Mouse (Mus musculus): ENCODE results near the gene Gm4491.

Gm4491 gene

DNA sequence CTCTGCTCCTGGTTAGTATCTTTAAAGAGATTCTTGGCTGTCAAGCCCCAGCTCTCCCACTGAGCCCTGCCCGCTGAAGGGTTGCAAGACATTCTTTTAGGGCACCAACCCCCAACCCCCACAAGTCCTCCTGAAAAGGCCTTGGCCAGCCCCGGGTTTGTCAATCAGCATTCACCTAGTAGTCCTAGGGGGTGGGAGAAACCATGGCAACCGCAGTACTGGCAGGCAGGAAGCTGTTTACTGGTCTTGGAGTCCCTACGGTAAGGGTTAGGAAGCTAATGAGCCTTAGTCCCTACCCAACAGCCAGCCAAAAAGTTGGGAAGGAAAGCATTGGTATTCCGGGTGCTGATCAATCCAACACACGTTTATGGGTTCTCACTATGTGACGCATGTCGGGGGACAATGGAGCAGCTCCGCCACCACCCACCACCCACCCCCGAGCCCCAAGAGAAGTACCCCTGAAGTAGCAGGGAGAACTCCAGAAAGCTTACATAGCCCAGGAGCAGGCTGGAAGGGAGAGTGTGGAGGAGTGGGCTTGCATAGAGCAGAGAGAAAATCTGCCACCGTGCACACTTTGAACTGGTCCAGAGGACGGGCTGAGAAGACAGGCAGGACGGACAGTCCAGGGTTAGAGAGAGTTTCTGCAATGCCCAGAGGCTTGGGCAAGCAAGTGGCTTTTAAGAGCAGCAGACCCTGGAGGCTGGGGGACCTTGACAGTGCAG, at the start of gene Gm4491:
Gm4491 (minus strand) TSS at position 61 of the 722 bp plus-strand sequence.
- peak in 1 of 2 experiments; percentile 16 for DNase-seq

DNA sequence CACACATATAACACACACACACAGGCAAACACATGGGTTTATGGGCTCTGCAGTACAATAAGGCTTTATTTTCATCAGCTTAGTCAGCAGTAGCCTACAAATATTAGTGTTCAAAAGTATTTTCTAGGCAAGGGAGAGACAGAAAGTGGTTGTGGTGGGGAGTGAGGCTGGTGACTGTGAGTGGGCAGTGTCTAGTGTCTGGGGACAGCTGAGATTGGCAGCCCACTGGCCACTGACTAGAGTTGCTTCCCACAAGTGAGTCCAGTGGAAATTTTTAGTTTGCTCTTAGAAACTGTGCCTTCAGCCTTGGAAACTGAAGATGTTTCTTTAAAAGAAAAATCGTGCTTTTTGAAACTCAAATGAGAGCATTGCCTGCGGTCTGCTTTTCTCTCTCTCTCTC, 46.1 kb upstream of the Gm4491 start:
- DNase-seq, result no peak

DNA sequence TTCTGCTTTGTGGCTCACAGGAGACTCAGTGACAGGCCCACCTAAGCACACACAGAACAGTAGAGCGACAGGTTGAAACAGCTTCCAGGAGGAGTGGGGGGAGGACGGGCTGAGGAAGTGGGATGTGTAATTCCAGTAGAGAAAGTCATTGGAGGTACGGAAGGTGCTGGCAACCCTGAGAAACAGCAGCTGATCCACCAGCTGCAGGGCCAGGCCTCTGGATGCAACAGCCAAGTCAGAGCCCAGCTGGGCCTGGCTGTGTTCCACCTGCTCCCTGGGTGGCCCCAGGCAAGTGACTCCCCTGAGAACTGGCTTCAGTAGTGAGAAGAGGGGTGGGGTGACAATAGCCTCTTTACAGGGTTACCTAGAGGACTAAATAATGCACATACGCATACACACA, 45.5 kb upstream of the Gm4491 start:
- DNase-seq, result peak; percentile 6 to 22

DNA sequence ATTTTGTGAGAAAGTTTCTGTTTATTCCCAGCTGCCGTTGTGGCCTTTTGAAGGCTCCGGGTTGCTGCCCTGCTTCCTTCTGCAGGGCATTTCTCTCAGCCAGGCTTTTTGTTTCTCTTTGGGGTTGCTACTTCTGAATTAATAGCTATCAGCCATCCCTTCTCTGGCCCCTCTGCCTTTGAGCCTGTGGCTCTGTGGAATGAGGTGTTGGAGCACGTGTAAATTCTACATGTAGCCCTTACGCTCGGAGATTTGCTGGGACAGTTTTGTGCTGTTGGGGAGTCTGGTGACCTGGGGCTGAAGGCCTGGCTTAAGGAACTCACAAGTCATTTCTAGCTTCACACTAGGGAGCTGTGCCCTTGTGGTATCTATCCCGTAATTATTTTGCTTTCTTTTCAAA, 39.2 kb upstream of the Gm4491 start:
- DNase-seq, result no peak

DNA sequence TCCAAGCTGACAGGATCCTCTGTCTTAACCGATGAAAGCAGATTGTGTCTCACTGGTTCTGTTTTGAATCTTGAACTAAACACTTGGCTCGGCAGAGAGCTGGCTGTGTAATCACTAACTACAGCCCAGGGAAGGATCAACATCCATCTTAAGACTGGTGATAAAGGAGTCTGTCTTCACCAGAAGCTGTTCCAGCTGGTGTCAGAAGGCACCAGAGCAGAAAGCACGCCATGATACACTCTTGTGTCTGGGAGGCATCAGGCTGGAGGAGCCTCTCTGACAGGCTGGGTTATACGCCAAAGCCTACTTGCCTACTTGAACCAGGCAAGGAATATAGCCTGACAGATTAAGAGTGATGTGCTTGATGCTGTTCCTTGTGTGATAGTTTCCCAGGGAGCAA, 30.1 kb upstream of the Gm4491 start:
- DNase-seq, result no peak

DNA sequence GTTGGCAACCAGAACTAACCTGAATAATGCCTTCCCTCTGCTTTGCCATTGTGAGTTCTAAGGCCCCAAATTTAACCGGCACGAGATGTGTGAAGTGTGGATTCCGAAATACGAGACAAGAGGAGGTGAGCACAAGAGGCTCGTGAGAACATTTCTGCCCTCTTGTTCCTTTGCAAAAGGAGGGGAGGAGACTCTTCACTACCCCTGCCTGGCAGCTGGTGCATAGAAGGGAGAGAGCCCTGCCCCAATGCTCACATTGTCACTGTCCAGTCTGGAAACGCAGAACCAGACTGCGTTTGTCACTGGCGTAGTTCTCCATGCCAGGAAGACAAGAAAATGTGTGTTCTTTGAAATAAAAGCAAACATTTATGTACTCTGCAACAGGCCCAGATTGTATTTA, 19.6 kb upstream of the Gm4491 start:
- no peak for DNase-seq

DNA sequence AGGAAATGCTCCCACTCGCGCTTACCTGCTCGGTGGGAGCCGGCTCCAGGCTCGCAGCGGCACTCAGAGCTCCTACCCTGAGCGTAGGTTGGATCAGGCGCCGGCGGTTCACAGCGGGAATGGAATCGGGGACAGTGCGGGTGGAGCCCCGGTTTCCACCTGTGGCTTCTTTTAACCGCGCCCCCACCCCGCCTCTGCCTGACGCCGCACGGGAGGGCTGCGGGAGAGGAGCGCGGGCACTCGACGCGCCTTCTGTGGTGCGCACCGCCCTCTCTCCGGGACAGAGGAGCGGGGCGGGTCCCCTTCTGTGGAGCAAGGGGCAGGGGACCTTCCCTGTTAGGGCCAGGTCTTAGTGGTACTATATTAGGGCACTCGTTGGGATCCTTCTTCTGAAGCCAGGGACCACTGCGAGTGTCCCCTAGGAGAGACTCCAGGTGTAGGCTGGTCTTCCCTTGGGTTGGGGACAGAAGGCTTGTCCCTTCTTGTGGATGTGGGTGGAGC, 17.5 kb upstream of the Gm4491 start, which contains the start of gene Gjb6:
Gjb6 (minus strand) TSS at position 451 of the 501 bp plus-strand sequence.
- no peak for DNase-seq

DNA sequence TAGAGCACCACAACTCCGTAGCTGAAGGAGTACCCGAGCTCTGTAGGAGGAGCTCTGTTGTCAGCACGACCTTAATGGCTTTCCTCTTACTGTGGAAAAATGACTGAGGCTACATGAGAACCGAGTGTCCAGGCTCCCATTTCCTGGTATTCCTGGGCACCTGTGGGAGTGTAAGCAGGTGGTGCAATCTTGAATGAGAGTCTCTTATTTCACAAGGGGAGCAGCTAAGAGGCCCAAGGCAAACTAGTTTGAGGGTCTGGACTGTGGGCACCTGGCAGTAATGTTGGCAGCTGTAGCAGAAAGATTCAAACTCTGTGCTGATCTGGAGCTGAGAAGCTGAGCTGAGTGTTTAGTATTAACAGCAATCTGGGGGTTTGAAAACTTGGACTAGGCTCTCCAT, 11.7 kb upstream of the Gm4491 start:
- no peak for DNase-seq

DNA sequence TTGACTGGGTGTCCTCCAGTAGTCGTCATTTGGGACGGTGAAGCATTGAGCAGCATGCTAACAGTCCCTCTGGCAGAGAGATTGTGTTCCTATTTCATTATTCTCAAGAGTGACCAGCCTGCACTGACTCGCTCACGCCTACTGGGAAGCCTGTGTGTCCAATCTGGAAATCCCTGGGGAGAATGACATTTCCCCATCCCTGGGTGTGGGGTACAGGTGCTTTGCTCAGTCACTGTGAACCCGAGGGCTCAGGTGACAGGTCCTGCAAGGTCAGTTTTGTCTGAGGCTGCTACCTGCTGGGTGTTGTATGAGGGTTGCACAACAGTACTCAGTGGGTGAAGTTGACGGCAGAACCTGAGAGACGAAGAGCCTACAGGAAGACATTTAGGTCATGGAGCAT, 6.6 kb upstream of the Gm4491 start:
- no peak for DNase-seq

DNA sequence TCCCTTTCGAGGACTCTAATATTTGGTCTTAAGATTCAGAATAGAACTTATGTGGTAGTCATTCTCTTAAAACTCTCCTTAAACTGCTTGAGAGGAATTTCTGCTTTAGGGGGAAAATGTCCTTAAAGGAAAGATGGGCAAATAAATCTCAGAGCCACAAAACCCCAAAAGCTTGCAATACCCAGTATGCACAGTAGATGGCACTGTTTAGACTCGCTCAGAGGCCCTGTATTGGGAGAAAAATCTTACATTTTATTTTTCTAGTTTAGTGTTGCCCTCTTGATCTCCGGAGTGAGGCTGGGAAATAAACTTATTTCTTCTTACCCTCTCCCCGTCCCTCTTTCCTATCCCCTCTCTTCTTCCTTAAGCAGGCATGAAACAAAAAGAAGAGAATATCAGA, 6.5 kb downstream of the Gm4491 start:
- DNase-seq, result peak in 1 of 2 experiments; percentile 54

DNA sequence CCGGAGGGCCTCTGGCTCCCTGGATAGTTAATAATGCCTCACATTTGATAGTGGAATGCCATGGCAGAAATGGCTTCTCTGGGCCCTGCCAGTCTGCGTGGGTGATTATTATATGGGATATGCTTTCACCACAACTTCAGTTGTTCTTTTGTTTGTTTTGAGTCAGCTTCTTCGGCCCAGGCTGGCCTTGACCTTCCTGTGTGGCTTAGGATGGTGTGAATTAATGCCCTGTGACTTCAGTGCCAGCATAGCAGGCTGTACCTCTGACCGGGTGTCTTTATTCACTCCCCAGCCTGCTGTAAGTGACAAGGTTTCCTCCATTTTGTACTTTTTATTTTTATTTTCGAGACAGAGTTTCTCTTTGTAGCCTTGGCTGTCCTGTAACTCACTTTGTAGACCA, 7.8 kb downstream of the Gm4491 start:
- DNase-seq, result no peak

DNA sequence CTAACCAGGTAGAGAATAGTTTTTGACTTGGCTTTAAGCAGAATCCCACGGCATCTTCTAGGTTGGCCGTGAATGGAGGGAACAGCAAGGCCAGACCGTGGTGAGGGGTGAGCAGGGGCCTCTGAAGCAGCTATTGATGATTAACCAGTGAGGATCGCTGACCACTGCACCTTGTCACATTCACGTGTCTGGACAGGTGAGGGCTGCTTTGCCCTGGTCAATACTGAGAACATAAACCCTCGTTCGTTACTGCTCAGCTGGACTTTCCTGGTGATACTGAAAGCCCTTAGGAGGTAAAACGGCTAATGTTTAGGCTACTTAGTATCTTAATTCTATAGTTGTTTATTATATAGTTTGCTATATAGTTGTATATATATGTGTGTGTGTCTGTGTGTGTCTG, 8.6 kb downstream of the Gm4491 start:
- DNase-seq, result no peak

DNA sequence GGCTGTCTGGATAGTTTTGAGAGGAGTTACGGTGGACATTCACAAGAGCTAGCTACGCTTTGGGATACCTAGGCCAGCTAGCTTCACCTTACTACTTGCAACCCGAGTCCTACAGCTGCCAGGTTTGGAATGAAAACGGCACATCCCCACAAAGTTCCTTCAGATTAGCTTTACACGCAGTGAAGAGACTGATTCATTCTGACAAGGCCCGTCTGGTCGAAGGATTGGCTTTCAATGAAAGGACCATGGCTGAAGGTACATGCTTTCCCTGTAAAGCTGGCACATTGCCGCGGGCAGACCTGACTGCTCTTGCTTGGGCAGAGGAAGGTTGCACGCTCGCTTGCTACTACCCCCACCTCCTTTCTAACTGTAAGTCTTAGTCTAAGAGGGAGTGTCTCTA, 10.0 kb downstream of the Gm4491 start:
- DNase-seq, result no peak

DNA sequence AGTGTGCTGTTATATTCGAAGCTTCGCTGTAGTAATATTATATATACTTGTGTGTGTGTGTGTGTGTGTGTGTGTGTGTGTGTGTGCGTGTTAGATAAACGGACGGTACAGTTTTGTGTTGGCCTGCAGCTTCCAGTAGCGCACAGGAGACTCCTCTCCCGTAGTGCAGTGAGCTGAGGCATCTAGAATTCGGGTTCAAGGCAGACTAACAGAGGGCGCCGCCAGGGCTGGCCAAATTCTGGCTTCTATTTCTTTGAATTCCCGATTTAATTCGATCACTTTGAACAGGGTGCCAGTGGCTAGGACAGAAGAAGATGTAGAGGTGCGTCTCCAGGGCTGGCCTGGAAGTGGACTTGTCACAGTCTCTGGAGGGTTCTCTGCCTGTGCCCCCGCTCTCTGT, 10.6 kb downstream of the Gm4491 start:
- no peak for DNase-seq

DNA sequence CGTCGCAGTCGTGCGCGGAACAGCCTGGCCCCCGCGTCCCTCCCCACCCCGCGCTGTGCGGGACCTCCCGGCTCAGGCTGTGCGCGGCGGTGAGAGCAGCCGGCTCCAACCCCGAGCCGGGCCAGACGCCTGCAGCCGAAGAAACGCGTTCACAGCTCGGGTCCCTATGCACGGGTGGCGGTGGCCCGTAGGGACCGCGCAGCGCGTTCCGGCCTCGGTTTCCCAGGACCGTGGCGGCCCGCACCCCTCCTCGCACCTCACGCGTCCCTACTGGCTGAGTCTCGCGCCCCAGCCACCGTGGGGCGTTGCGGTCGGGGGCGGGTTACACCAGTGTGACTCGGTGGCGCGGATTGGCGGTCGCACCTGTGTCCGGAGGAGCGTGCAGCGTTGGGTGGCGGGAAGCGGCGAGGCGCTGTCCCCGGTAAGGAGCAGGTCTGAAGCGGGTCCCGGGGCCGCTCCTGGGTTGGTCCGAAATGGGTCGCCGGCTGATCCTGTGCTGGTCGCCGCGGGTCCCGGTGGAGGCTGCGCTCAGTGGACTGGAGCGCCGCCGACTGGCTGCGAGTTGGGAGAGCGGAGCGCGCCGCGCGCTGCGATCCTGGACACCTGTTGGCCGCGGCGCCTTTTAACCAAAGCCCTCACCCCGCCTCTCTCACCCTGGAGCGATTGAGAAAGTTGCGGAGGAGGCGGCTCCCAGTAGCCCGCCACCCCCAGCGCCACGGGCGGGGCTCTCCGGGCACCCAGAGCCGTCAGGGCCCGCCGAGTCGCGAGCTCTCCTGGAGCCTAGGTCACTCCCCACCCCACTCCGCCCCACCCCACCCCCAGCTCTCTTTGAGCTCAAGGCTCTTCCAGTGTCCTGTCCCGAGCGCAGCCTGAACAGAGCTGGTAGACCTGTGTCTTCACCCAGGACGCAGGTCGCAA, 11.3 kb downstream of the Gm4491 start, which contains the start of gene Gjb2:
Gjb2 (minus strand) TSS at position 597 of the 918 bp plus-strand sequence.
- peak; percentile 6 to 9 for DNase-seq

DNA sequence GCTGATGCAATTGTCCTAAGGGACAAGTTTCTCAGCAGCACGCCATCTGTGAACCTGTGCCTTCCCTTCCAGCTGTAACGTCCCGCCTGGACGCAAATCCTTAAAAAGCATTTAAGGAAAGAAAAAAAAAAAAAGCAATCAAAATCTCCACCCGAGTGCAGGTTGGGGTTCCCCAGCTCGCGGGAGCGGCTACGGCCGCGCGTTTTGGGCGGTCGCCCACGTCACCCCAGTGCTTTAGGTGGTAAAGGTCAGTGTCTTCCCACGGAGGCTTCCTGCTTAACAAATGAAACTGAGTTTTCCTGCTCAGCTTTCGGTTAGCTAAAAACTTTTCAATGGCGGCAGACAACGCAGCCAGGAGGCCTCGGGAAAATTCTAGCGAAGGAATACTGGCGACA, 12.0 kb downstream of the Gm4491 start:
- DNase-seq, result no peak

DNA sequence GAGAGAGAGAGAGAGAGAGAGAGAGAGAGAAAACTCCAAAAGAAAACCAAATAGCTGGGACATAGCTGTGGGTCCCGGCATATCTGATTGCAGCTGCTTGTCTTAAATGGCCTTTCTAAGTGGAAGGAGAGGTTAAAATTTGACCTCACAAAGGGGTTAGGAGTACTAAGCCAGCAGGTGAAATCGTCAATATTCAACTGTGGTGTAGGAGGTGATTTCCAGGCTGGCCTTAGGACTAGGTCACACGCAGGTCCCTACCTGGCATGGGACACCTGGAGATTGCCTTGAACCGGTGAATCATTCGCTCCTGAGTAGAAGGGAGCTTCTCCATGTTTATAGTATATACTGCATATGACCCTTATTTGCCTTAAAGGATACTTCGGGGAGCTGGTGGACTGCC, 12.6 kb downstream of the Gm4491 start:
- no peak for DNase-seq

DNA sequence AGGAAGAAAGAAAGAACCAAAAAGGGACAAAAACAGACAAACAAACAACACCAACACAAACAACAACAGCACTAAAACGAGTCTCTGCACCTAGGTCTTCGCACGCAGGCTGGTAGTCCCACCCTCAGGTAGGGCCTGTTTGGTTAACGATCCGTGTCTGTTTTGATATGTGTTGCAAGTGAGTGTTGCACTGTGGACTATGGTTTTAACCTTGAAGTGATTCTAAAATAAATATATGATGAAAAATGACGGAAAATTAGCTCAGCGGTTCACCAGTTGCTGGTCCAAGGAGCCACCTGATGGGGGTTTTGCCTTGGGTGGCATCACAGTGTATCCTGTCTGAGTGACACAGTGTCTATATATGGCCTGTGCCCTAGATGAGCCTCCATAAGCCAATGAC, 14.1 kb downstream of the Gm4491 start:
- DNase-seq, result no peak

DNA sequence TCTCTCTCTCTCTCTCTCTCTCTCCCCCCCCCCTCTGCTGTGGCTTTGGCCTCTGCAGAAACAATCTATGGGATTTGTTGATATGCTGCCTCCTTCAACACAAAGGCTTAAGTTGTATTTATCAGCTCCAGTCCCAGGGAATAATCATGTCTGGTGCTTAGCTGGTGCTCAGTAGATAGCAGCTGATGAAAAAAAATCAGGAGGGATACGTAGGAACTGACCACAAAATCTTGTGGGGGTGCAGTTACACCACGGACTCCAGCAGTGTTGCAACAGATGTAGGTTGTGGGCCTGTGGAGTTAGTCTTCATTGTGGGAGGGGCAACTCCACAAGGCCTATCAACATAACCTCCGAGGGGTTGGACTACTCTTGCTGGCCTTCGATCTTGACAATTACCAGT, 19.8 kb downstream of the Gm4491 start:
- DNase-seq, result no peak

DNA sequence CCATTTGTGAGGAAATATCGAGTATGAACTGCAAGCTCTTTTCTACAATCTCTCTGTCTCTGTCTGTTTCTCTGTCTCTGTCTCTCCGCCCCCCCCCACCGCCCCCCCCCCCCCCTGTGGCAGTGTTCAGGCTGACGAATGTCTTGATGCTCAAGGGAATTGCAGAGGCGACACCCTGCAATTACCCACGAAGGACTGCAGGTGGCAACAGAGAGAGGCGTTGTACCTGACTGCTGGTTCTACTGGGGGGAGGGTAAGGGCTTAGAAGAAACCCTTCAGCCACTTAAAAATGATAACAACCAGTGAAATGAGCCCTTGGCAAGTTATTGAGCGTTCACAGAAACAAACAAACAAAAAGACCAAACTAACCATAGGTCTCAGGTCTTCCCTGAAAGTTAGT, 22.7 kb downstream of the Gm4491 start:
- DNase-seq, result peak; percentile 21 to 29

DNA sequence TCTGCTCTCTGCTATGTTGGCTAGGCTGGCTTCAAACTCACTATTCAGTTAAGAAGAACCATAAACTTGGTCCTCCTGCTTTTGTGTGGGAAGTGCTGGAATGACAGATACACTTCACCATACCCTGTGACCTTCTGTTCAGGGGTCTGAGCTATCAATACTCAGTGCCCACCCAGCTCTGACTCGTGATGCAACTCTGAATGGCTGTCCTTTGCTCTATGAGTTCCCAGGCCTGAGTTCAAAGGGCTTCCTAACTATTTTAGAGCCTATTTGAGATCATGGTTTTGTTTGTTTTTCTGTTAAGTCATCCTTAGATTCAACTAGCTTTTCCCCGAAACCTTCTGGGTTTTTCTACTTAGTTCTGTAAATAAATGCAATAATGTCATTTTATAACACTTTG, 25.7 kb downstream of the Gm4491 start:
- DNase-seq, result no peak

DNA sequence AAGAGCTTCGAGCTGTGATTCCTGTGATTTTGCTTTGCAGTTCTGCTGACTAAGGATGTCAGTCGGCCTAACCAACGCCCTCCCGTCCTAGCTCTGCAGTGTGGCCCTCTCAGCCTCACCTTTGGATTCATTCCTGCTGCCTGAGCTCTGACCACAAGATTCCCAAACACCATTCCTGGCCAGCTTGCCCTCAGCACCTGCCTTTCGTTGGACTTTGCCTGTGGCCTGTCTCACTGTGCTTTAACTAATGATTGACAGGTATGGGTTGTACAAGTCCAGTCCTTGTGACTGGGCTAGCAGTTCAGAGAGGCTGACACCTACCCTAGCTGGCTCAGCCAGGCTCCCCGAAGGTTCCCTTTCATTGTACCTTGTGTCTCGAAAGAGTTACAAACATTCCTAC, 26.6 kb downstream of the Gm4491 start:
- DNase-seq, result no peak

DNA sequence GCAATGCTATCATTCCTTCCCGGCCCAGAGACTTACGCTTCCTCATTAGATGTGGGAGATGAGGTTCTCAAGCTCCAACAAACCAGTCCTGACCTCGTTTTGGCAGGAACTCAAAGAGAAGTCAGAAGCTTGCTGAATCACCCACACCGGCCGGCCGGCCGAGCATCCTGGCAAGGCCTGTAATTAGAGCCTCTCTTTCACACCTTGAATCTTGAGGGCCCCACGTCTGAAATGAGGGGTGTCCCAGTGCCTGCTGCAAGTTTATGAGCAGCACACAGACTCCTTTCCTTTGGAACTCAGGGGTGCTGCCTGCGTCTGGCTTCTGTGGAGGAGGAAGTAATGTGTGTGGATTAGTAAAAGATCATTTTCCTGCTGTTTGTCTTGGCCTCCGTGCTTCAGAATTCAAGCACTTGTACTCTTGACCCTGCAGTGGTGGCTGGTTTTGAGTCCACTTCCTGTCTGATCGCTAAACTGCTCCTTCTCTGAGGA, 31.5 kb downstream of the Gm4491 start:
- no peak for DNase-seq

DNA sequence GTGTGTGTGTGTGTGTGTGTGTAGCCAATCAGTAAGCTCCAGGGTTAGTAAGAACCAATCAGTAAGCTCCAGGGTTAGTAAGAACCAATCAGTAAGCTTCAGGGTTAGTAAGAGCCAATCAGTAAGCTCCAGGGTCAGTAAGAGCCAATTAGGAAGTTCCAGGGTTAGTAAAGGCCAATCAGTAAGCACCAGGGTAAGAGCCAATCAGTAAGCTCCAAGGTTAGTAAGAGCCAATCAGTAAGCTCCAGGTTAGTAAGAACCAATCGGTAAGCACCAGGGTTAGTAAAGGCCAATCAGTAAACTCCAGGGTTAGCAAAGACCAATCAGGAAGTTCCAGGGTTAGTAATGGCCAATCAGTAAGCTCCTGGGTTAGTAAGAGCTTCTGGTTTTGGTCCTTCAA, 32.8 kb downstream of the Gm4491 start:
- DNase-seq, result no peak

Data from cerebellum, postnatal 36 days (tissue).